Mouse (Mus musculus) embryo, embryonic 11 days (tissue): ENCODE measurements around the gene Csf2ra.
"Not testable (repeated sequence)": the region's sequence is repeated elsewhere in the genome, so short reads cannot be mapped to it uniquely, and the experiment has no call there.

Experiments used
- DNase-seq: peaks from one replicate; pipeline ENCODE4 v3.0.0-alpha.2; 2015

The Csf2ra gene

GRCm38 (mm10) chr19:61227941-61228701, at the start of gene Csf2ra:
Gene Csf2ra, minus strand, starts transcription at chr19:61228429.
- DNase-seq = peak; percentile 34

- DNase-seq = no peak
Measured at GRCm38 (mm10) chr19:61275446-61275845, 47.2 kb upstream of the Csf2ra start.

GRCm38 (mm10) chr19:61269141-61269540, 40.9 kb upstream of the Csf2ra start:
- DNase-seq = not testable (repeated sequence)

GRCm38 (mm10) chr19:61267141-61267540, 38.9 kb upstream of the Csf2ra start:
- DNase-seq = peak; percentile 4

- peak; percentile 72 for DNase-seq
Measured at GRCm38 (mm10) chr19:61266651-61267050, 38.4 kb upstream of the Csf2ra start.

- DNase-seq = peak; percentile 64
Measured at GRCm38 (mm10) chr19:61266246-61266615, 38.0 kb upstream of the Csf2ra start.

- peak; percentile 84 for DNase-seq
Measured at GRCm38 (mm10) chr19:61265349-61266245, 37.4 kb upstream of the Csf2ra start.

GRCm38 (mm10) chr19:61264933-61265332, 36.7 kb upstream of the Csf2ra start:
- DNase-seq = no peak

- DNase-seq = peak; percentile 26
Measured at GRCm38 (mm10) chr19:61264227-61264626, 36.0 kb upstream of the Csf2ra start.

- no peak for DNase-seq
Measured at GRCm38 (mm10) chr19:61261241-61261640, 33.0 kb upstream of the Csf2ra start.

- no peak for DNase-seq
Measured at GRCm38 (mm10) chr19:61257733-61258132, 29.5 kb upstream of the Csf2ra start.

GRCm38 (mm10) chr19:61256166-61256887, 28.1 kb upstream of the Csf2ra start:
- DNase-seq = no peak

GRCm38 (mm10) chr19:61247334-61247733, 19.1 kb upstream of the Csf2ra start:
- DNase-seq = not testable (repeated sequence)

- DNase-seq = no peak
Measured at GRCm38 (mm10) chr19:61244721-61245436, 16.6 kb upstream of the Csf2ra start.

GRCm38 (mm10) chr19:61237967-61238366, 9.7 kb upstream of the Csf2ra start:
- DNase-seq = no peak

- no peak for DNase-seq
Measured at GRCm38 (mm10) chr19:61234532-61234931, 6.3 kb upstream of the Csf2ra start.

- peak; percentile 92 for DNase-seq
Measured at GRCm38 (mm10) chr19:61226928-61227854, 1.0 kb downstream of the Csf2ra start.

- DNase-seq = peak; percentile 89
Measured at GRCm38 (mm10) chr19:61226401-61226927, 1.8 kb downstream of the Csf2ra start.

- peak; percentile 91 for DNase-seq
Measured at GRCm38 (mm10) chr19:61225526-61226400, 2.5 kb downstream of the Csf2ra start.
